Mouse (Mus musculus): ENCODE measurements around the gene Pla2g16.

- TF ChIP-seq CTCF (IDR thresholded peaks at IDR 0.05; ENCODE audit: borderline replicate concordance, extremely low read depth, insufficient read depth, insufficient read length) (no peak), POLR2A (IDR thresholded peaks at IDR 0.05; ENCODE audit: borderline replicate concordance, extremely low read depth, insufficient read depth, insufficient read length, poor library complexity, severe bottlenecking) (no peak)
Observed at GRCm38 (mm10) chr19:7554881-7555280, 2.4 kb upstream of the Pla2g16 start.
